Mouse (Mus musculus): ENCODE measurements around the gene Scaper. TPM values are rescaled to one million over a fixed set of nuclear protein-coding genes. Genes with fewer than 3 reads are reported as not detected.

Gene Scaper
- polyA plus RNA-seq, 1 experiment, result 0.02 TPM

DNA sequence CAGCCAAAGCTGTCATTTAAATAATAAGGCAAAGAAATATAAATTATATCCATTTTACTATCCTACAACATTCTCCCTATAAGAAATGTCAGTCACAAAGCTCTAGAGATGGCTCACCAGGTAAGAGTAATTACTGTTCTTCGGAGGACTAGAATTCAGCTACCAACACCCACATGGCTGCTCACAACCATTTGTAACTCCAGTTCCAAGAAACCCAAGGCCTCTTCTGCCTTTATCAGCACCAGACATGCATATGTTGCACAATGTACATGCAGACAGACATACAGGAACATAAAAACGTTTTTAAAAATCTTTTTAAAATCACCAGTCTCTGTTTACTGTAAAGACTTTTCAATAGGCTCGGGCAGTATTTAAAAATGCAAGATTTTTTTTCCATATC, 36.3 kb downstream of the Scaper start:
- Histone ChIP-seq H3K9me3 (no peaks in the 10 kb centered on the region), H3K4me3 (replicated peaks) (no peak overlapping the region)
- TF ChIP-seq FLI1 (IDR thresholded peaks at IDR 0.05; ENCODE audit: low read length) (no peak), GATA1 (IDR thresholded peaks at IDR 0.05; ENCODE audit: borderline replicate concordance, low read length) (no peak)

GRCm38 (mm10) chr9:55900531-55900930, 37.4 kb downstream of the Scaper start:
- no peaks in the 10 kb centered on the region for H3K4me1 ChIP-seq
- H3K9me3 ChIP-seq, result no peaks in the 10 kb centered on the region
- no peak for TF ChIP-seq FLI1 (IDR thresholded peaks at IDR 0.05; ENCODE audit: low read length)
- TF ChIP-seq GATA1 (IDR thresholded peaks at IDR 0.05; ENCODE audit: borderline replicate concordance, low read length), result no peak
- H3K4me3 ChIP-seq (replicated peaks), result no peak overlapping the region
- no peaks in the 10 kb centered on the region for H3K36me3 ChIP-seq (replicated peaks; ENCODE audit: low read length)
- no peaks in the 10 kb centered on the region for H3K27me3 ChIP-seq (replicated peaks)

More for the DNA sequence above, 36.3 kb downstream of the Scaper start:
- no peaks in the 10 kb centered on the region for H3K27me3 ChIP-seq (replicated peaks)
- H3K4me1 ChIP-seq, result no peaks in the 10 kb centered on the region
- H3K36me3 ChIP-seq (replicated peaks; ENCODE audit: low read length), result no peaks in the 10 kb centered on the region

- no peaks in the 10 kb centered on the region for H3K36me3 ChIP-seq (replicated peaks; ENCODE audit: low read length)
- no peak overlapping the region for H3K4me3 ChIP-seq (replicated peaks)
- H3K4me1 ChIP-seq, result no peaks in the 10 kb centered on the region
- TF ChIP-seq GATA1 (IDR thresholded peaks at IDR 0.05; ENCODE audit: borderline replicate concordance, low read length), result no peak
- TF ChIP-seq FLI1 (IDR thresholded peaks at IDR 0.05; ENCODE audit: low read length), result no peak
- no peaks in the 10 kb centered on the region for H3K27me3 ChIP-seq (replicated peaks)
- no peaks in the 10 kb centered on the region for H3K9me3 ChIP-seq
Measured at GRCm38 (mm10) chr9:55878066-55878465, 59.9 kb downstream of the Scaper start.

DNA sequence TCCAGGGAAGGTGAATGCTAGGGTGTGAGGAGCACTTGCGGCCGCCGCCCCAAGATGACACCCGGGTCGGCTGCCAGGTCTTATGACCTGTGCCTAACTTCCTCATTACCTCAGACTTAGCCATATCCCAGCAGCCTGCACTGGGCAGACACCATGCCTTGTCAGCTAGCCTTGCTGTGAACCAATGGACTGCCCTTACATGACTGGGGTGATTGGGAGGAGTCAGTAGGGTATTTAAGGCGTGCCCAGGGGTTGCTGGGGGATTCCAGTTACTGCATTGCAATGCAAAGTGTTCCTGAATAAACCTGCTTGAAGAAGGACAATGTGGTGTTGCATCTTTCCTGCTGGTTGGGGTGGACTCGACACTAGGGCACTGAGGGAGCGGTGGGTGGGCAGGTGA, 148.5 kb downstream of the Scaper start:
- no peak overlapping the region for H3K4me3 ChIP-seq (replicated peaks)
- no peaks in the 10 kb centered on the region for H3K27me3 ChIP-seq (replicated peaks)
- H3K36me3 ChIP-seq (replicated peaks; ENCODE audit: low read length), result no peaks in the 10 kb centered on the region
- H3K9me3 ChIP-seq, result no peaks in the 10 kb centered on the region
- H3K4me1 ChIP-seq, result no peaks in the 10 kb centered on the region
- TF ChIP-seq GATA1 (IDR thresholded peaks at IDR 0.05; ENCODE audit: borderline replicate concordance, low read length), result no peak
- no peak for TF ChIP-seq FLI1 (IDR thresholded peaks at IDR 0.05; ENCODE audit: low read length)

GRCm38 (mm10) chr9:55712016-55712415, 225.9 kb downstream of the Scaper start:
- no peaks in the 10 kb centered on the region for H3K27me3 ChIP-seq (replicated peaks)
- no peak overlapping the region for H3K4me3 ChIP-seq (replicated peaks)
- no peak for TF ChIP-seq GATA1 (IDR thresholded peaks at IDR 0.05; ENCODE audit: borderline replicate concordance, low read length)
- TF ChIP-seq FLI1 (IDR thresholded peaks at IDR 0.05; ENCODE audit: low read length), result no peak

DNA sequence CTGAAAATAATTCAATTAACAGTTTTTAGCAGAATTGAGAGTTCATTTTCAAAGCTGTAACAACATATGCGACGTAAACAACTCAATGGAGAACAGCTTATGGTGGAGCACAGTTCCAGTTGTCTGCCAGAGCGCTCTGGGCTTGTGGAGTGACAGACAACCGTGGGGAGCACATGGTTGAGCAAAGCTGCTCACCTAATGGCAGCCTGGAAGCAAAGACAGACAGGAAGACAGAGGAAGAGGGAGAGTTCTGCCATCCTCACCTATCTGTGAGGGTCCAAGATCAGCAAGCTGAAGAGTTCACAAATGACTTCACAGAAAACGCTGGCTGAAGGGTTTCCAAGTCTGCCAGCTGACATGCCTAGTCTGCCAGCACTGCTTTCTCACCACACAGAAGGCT, 227.4 kb downstream of the Scaper start:
- H3K27me3 ChIP-seq (replicated peaks), result no peaks in the 10 kb centered on the region
- 0 out of 2 replicates have a peak, but pooled peaks cover 3% of the 10 kb centered on the region for H3K9me3 ChIP-seq
- H3K36me3 ChIP-seq (replicated peaks; ENCODE audit: low read length), result no peaks in the 10 kb centered on the region
- no peak overlapping the region for H3K4me3 ChIP-seq (replicated peaks)
- H3K4me1 ChIP-seq, result 0 out of 2 replicates have a peak, but pooled peaks cover 3% of the 10 kb centered on the region
- TF ChIP-seq FLI1 (IDR thresholded peaks at IDR 0.05; ENCODE audit: low read length) (no peak), GATA1 (IDR thresholded peaks at IDR 0.05; ENCODE audit: borderline replicate concordance, low read length) (no peak)

More at GRCm38 (mm10) chr9:55712016-55712415, 225.9 kb downstream of the Scaper start:
- Histone ChIP-seq H3K36me3 (replicated peaks; ENCODE audit: low read length) (no peaks in the 10 kb centered on the region), H3K9me3 (0 out of 2 replicates have a peak, but pooled peaks cover 3% of the 10 kb centered on the region), H3K4me1 (0 out of 2 replicates have a peak, but pooled peaks cover 3% of the 10 kb centered on the region)

GRCm38 (mm10) chr9:55706603-55707002, 231.3 kb downstream of the Scaper start:
- TF ChIP-seq GATA1 (IDR thresholded peaks at IDR 0.05; ENCODE audit: borderline replicate concordance, low read length) (no peak), FLI1 (IDR thresholded peaks at IDR 0.05; ENCODE audit: low read length) (no peak)
- no peaks in the 10 kb centered on the region for H3K36me3 ChIP-seq (replicated peaks; ENCODE audit: low read length)
- 0 out of 2 replicates have a peak, but pooled peaks cover 3% of the 10 kb centered on the region for H3K4me1 ChIP-seq
- H3K4me3 ChIP-seq (replicated peaks), result no peak overlapping the region
- H3K9me3 ChIP-seq, result 0 out of 2 replicates have a peak, but pooled peaks cover 3% of the 10 kb centered on the region
- no peaks in the 10 kb centered on the region for H3K27me3 ChIP-seq (replicated peaks)

DNA sequence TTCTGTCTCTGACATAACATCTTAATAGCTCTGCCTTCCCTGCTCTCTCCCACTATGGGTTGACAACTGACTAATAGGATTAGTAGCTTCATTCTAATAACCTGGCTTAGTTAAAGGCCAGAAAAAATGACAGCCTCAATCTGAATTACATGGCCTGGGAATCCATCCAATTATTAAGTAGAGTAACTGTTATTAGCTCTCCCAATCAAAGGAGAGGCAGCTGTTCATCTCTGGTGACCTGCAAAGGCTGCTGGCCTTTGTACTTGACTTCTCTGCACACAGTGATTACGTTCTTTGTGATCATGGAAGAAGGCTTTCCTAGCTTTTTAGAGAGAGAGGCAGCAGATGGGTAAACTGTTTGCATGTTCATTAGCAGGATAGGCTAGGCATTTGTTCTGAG, 242.6 kb downstream of the Scaper start:
- Histone ChIP-seq H3K4me3 (replicated peaks) (no peak overlapping the region), H3K27me3 (replicated peaks) (no peaks in the 10 kb centered on the region), H3K36me3 (replicated peaks; ENCODE audit: low read length) (no peaks in the 10 kb centered on the region), H3K9me3 (no peaks in the 10 kb centered on the region), H3K4me1 (peaks cover 7% of the 10 kb centered on the region; the same call in 1 of the 2 replicates)
- TF ChIP-seq GATA1 (IDR thresholded peaks at IDR 0.05; ENCODE audit: borderline replicate concordance, low read length), result no peak
- no peak for TF ChIP-seq FLI1 (IDR thresholded peaks at IDR 0.05; ENCODE audit: low read length)

DNA sequence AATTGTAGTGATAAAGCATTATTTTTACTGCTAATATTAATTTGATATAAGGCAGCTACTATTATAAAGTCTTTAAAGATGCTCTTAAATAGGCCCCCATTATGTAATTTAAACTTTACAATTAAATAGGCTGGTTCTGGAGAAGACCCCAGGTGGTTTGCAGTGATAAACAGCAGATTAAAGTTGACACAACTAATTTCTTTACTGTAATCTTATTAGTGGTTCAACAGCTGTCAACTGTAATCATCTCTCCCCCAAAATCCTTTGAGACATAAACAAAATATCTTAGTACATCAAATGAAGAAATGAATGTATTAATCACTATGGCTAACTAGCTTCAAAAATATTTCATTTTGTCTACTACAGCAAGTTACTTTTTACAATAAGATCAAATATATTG, 260.8 kb downstream of the Scaper start:
- H3K36me3 ChIP-seq (replicated peaks; ENCODE audit: low read length), result no peaks in the 10 kb centered on the region
- TF ChIP-seq FLI1 (IDR thresholded peaks at IDR 0.05; ENCODE audit: low read length) (no peak), GATA1 (IDR thresholded peaks at IDR 0.05; ENCODE audit: borderline replicate concordance, low read length) (no peak)
- no peak overlapping the region for H3K4me3 ChIP-seq (replicated peaks)
- H3K9me3 ChIP-seq, result no peaks in the 10 kb centered on the region
- H3K27me3 ChIP-seq (replicated peaks), result no peaks in the 10 kb centered on the region
- no peaks in the 10 kb centered on the region for H3K4me1 ChIP-seq

DNA sequence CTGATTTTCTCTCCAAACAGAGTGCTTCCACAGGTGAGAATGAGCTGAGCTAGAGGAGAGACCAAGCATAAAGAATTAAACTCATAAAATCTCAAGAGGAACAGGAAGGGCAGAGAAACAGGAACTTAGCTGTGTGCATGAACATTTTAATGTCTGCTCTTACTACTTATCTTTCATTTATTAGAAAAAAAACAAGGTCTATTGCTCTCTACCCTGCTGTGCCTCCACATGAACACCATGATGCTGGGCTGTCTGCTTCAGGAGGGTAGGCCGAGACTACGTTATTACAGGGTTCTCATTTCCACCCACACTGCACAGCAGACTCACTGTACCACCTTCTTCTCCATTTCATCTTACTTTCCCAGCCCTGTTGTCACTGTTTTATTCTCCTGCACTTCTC, 291.5 kb downstream of the Scaper start:
- Histone ChIP-seq H3K4me3 (replicated peaks) (no peak overlapping the region), H3K9me3 (no peaks in the 10 kb centered on the region), H3K4me1 (no peaks in the 10 kb centered on the region), H3K27me3 (replicated peaks) (no peaks in the 10 kb centered on the region), H3K36me3 (replicated peaks; ENCODE audit: low read length) (no peaks in the 10 kb centered on the region)
- TF ChIP-seq FLI1 (IDR thresholded peaks at IDR 0.05; ENCODE audit: low read length), result no peak

- no peak overlapping the region for H3K4me3 ChIP-seq (replicated peaks)
Measured at GRCm38 (mm10) chr9:55626990-55627389, 310.9 kb downstream of the Scaper start.

More at GRCm38 (mm10) chr9:55626990-55627389, 310.9 kb downstream of the Scaper start:
- no peaks in the 10 kb centered on the region for H3K36me3 ChIP-seq (replicated peaks; ENCODE audit: low read length)
- H3K9me3 ChIP-seq, result 0 out of 2 replicates have a peak, but pooled peaks cover 5% of the 10 kb centered on the region
- TF ChIP-seq GATA1 (IDR thresholded peaks at IDR 0.05; ENCODE audit: borderline replicate concordance, low read length), result no peak
- no peak for TF ChIP-seq FLI1 (IDR thresholded peaks at IDR 0.05; ENCODE audit: low read length)
- H3K27me3 ChIP-seq (replicated peaks), result no peaks in the 10 kb centered on the region
- H3K4me1 ChIP-seq, result no peaks in the 10 kb centered on the region
